Mouse (Mus musculus) stomach, embryonic 15.5 days (tissue): ENCODE measurements around the gene Rbbp8nl. TPM values are rescaled to one million over a fixed set of nuclear protein-coding genes. Genes with fewer than 3 reads are reported as not detected.

Experiments
- ATAC-seq: fragments of 200-750 bp; cut with Nextera tagmentation; 2 replicates; pipeline ENCODE4 v1.8.0; 2017; ENCODE audit warnings: low read depth, moderate number of reproducible peaks, moderate TSS enrichment; ENCODE audit not compliant: insufficient read depth, low FRiP score
- H3K27ac ChIP-seq: fragments of 300-500 bp; sonication (generic); 2 replicates; pipeline ENCODE4 v1.5.1; 2015; ENCODE audit warnings: mild to moderate bottlenecking, inconsistent platforms
- H3K27me3 ChIP-seq: fragments of 300-500 bp; sonication (generic); replicated peaks from 2 replicates; pipeline ENCODE4 v1.6.1; 2015; ENCODE audit warnings: inconsistent platforms
- H3K36me3 ChIP-seq: fragments of 300-500 bp; sonication (generic); 2 replicates; pipeline ENCODE4 v1.6.1; 2015; ENCODE audit warnings: inconsistent platforms
- H3K4me1 ChIP-seq: fragments of 300-500 bp; sonication (generic); 2 replicates; pipeline ENCODE4 v1.6.1; 2015; ENCODE audit warnings: inconsistent platforms
- H3K4me2 ChIP-seq: fragments of 300-500 bp; sonication (generic); 2 replicates; pipeline ENCODE4 v1.6.1; 2015; ENCODE audit warnings: mild to moderate bottlenecking, inconsistent platforms
- H3K4me3 ChIP-seq: fragments of 300-500 bp; sonication (generic); replicated peaks from 2 replicates; pipeline ENCODE4 v1.5.1; 2015; ENCODE audit warnings: inconsistent platforms
- H3K9ac ChIP-seq: fragments of 300-500 bp; sonication (generic); 2 replicates; pipeline ENCODE4 v1.6.1; 2015; ENCODE audit warnings: inconsistent platforms
- H3K9me3 ChIP-seq: fragments of 300-500 bp; sonication (generic); 2 replicates; pipeline ENCODE4 v1.6.1; 2016; ENCODE audit warnings: inconsistent platforms
- WGBS: fragments of 180-500 bp; shearing (Covaris S2); methylation state at CpG from one replicate; pipeline ENCODE4 v1.1.7; 2015; 5-methylcytosine and 5-hydroxymethylcytosine counted together
- polyA plus RNA-seq: library from polyadenylated mRNA; unstranded; fragments of >200 nt; fragmentation: Nextera tagmentation; extraction: Ambion mirVana; gene quantifications from 2 replicates; pipeline ENCODE4 v1.2.1, GENCODE M21; 2015

Gene Rbbp8nl
- polyA plus RNA-seq, 1 experiment from 2014 or later: 3.4 TPM

DNA sequence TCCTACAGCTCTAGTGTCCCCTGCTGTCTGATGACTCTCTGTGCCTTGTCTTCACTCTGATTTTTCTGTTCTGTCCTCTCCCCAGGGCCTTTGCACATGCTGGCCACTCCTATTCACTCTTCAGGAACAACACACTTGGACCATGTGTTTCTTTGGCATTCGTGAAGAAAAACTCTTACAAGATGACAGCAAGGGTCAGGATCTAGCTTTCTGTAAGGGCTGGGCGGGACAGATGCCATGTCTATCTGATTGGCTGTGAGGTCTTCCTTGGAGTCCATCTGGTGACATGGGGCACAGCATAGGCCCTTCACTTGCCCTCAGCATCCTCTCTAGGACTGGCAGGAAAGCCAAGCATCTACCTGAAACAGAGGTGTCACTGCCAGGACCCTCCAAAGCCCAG lies 16.3 kb upstream of the Rbbp8nl start:
- Histone ChIP-seq H3K4me1 (peaks cover 3% of the 10 kb centered on the region; the same call in 1 of the 2 replicates), H3K27me3 (no peaks in the 10 kb centered on the region), H3K36me3 (no peaks in the 10 kb centered on the region), H3K9ac (no peak overlapping the region), H3K4me3 (no peak overlapping the region), H3K4me2 (no peak overlapping the region), H3K27ac (0 out of 2 replicates have a peak overlapping the region, but pooled peaks have one; percentile 9), H3K9me3 (no peaks in the 10 kb centered on the region)
- ATAC-seq: no peak
- 86% methylated on average over 2 of the region's 2 CpGs for WGBS

GRCm38 (mm10) chr2:180305490-180305889 lies 15.8 kb upstream of the Rbbp8nl start:
- Histone ChIP-seq H3K4me3 (no peak overlapping the region), H3K9me3 (no peaks in the 10 kb centered on the region), H3K27ac (no peak overlapping the region), H3K4me2 (no peak overlapping the region), H3K4me1 (peaks cover 5% of the 10 kb centered on the region; the same call in 1 of the 2 replicates), H3K9ac (no peak overlapping the region), H3K36me3 (no peaks in the 10 kb centered on the region), H3K27me3 (no peaks in the 10 kb centered on the region)
- WGBS: 74% methylated on average over 3 of the region's 3 CpGs
- no peak for ATAC-seq

GRCm38 (mm10) chr2:180304554-180304953 lies 14.9 kb upstream of the Rbbp8nl start:
- H3K27ac ChIP-seq: no peak overlapping the region
- H3K9me3 ChIP-seq: no peaks in the 10 kb centered on the region
- H3K4me1 ChIP-seq: peaks cover 7% of the 10 kb centered on the region; the same call in 1 of the 2 replicates
- H3K9ac ChIP-seq: no peak overlapping the region
- no peak for ATAC-seq
- H3K4me3 ChIP-seq: no peak overlapping the region
- no peaks in the 10 kb centered on the region for H3K27me3 ChIP-seq
- no peaks in the 10 kb centered on the region for H3K36me3 ChIP-seq
- WGBS: 56% methylated on average over 4 of the region's 4 CpGs
- no peak overlapping the region for H3K4me2 ChIP-seq

DNA sequence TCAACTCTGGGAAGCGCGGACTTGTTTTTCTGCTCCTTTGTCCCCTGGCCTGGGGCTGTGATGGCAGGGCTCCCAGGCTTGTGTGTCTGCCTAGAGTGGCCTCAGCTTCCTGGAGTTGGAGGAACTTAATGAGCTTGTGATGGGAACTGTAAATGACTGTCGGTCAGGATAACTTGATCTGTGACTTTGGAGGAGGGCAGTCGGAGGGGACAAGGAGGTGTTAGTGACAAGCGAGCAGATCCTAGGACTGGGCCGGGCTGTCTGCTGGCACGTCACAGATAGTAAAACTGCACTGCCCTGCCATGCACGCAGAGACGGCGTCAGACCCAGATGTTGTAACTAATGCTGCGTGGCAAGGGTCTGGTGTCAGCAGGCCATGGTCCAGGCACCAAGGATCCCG lies 13.8 kb upstream of the Rbbp8nl start:
- no peak overlapping the region for H3K4me2 ChIP-seq
- no peak for ATAC-seq
- no peaks in the 10 kb centered on the region for H3K36me3 ChIP-seq
- H3K9me3 ChIP-seq: no peaks in the 10 kb centered on the region
- no peak overlapping the region for H3K4me3 ChIP-seq
- H3K27ac ChIP-seq: no peak overlapping the region
- H3K4me1 ChIP-seq: peaks cover 7% of the 10 kb centered on the region; the same call in 1 of the 2 replicates
- H3K9ac ChIP-seq: no peak overlapping the region
- H3K27me3 ChIP-seq: no peaks in the 10 kb centered on the region
- WGBS: 80% methylated on average over 12 of the region's 12 CpGs

GRCm38 (mm10) chr2:180302201-180302600 lies 12.5 kb upstream of the Rbbp8nl start:
- H3K4me3 ChIP-seq: no peak overlapping the region
- H3K4me2 ChIP-seq: no peak overlapping the region
- WGBS: 78% methylated on average over 4 of the region's 4 CpGs
- H3K36me3 ChIP-seq: no peaks in the 10 kb centered on the region
- no peak overlapping the region for H3K9ac ChIP-seq
- H3K9me3 ChIP-seq: no peaks in the 10 kb centered on the region
- ATAC-seq: no peak
- H3K27ac ChIP-seq: no peak overlapping the region
- peaks cover 7% of the 10 kb centered on the region; the same call in 1 of the 2 replicates for H3K4me1 ChIP-seq
- H3K27me3 ChIP-seq: no peaks in the 10 kb centered on the region

DNA sequence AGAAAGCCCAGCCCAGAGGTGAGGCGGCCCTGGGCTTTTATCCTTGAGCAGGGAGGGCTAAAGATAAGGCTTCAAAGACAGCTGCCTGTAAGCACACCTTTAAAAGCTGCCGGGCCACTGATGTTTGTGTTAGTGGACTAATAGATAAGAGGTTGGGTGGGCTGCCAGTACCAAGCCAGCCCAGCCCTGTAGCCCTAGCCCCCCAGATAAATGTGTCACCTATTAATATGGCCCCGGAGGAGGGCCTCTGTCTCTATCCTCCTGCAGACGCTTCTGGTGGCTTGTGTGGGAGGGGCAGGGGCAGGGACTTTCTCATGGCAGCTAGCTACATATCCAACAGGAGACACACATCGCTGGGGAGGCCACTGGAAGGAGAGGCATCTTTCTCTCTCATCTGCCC lies 11.1 kb upstream of the Rbbp8nl start:
- Histone ChIP-seq H3K4me1 (0 out of 2 replicates have a peak, but pooled peaks cover 3% of the 10 kb centered on the region), H3K36me3 (no peaks in the 10 kb centered on the region), H3K4me3 (no peak overlapping the region), H3K9ac (no peak overlapping the region), H3K9me3 (no peaks in the 10 kb centered on the region), H3K27me3 (no peaks in the 10 kb centered on the region), H3K27ac (no peak overlapping the region), H3K4me2 (no peak overlapping the region)
- ATAC-seq: peak; percentile 80
- WGBS: 21% methylated on average over 5 of the region's 5 CpGs

GRCm38 (mm10) chr2:180300252-180300651 lies 10.6 kb upstream of the Rbbp8nl start:
- no peak overlapping the region for H3K4me3 ChIP-seq
- H3K9me3 ChIP-seq: no peaks in the 10 kb centered on the region
- H3K4me1 ChIP-seq: 0 out of 2 replicates have a peak, but pooled peaks cover 3% of the 10 kb centered on the region
- H3K4me2 ChIP-seq: no peak overlapping the region
- H3K27ac ChIP-seq: 0 out of 2 replicates have a peak overlapping the region, but pooled peaks have one; percentile 6
- H3K36me3 ChIP-seq: no peaks in the 10 kb centered on the region
- no peaks in the 10 kb centered on the region for H3K27me3 ChIP-seq
- ATAC-seq: no peak
- WGBS: 27% methylated on average over 2 of the region's 2 CpGs
- H3K9ac ChIP-seq: no peak overlapping the region

DNA sequence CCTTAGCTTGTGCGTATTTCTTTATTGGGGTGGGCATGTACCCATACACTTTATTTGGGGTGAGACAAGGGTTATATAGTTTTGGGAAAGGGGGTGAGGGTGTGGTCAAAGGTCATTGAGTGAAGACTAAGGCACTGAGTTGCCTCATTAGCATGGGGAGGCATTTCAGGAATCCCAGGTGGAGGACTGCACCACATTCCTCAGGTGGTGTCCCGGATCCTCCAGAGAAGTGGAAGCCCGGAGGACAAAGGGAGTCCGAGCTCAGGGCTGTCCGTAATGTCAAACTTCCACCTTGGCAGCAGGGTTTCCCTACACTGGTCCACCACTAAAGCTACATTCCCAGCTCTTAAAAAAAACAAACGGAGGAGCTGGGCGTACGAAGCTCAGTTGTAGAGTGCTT lies 3.2 kb upstream of the Rbbp8nl start:
- Histone ChIP-seq H3K4me1 (peaks cover 14% of the 10 kb centered on the region; the same call in 1 of the 2 replicates), H3K4me3 (no peak overlapping the region), H3K4me2 (no peak overlapping the region), H3K36me3 (no peaks in the 10 kb centered on the region), H3K9me3 (no peaks in the 10 kb centered on the region), H3K27ac (no peak overlapping the region), H3K27me3 (no peaks in the 10 kb centered on the region), H3K9ac (no peak overlapping the region)
- ATAC-seq: no peak
- 68% methylated on average over 8 of the region's 8 CpGs for WGBS

DNA sequence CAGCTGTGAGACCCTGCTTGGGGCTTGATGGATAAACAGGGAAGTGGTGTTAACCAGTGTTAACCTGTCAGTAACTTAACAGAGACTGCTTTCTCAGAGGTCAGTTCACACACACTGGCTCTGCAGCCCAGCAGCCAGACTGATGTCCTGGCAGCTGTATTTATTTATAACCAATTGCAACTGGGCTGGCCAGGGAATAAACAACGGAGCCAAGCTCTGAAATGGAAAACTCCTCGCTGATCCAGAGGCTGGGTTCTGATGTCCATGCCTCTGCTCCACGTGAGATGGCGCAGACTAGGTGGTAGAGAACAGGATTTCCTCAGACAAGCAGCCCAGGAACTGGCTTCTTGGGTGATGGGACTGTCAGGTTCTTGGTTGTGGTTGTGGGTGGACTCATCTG lies 2.3 kb upstream of the Rbbp8nl start:
- WGBS: 51% methylated on average over 4 of the region's 4 CpGs
- no peaks in the 10 kb centered on the region for H3K36me3 ChIP-seq
- no peak overlapping the region for H3K4me3 ChIP-seq
- H3K4me2 ChIP-seq: no peak overlapping the region
- H3K4me1 ChIP-seq: peaks cover 14% of the 10 kb centered on the region; the same call in 1 of the 2 replicates
- H3K27me3 ChIP-seq: no peaks in the 10 kb centered on the region
- no peak for ATAC-seq
- H3K9me3 ChIP-seq: no peaks in the 10 kb centered on the region
- no peak overlapping the region for H3K9ac ChIP-seq
- peak overlapping the region; percentile 38; the same call in 1 of the 2 replicates for H3K27ac ChIP-seq

DNA sequence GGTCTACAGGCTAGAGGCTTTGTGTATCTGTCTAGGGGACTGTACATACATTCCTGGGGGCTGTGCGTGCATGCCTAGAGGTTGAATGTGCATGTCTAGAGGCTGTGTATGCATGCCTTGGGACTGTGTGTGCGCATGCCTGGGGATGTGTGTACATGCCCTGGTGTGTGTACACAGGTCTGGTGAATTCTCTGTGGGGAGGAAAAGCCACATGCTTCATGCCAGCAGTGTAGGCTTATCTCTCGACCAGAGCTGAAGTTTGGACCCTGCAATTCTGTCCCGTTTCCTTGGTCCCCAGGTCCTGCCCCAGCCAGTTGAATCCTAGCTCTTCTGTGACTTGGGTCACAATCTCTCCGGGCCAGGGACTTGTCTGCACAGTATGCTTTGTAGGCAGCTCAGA lies 1.9 kb upstream of the Rbbp8nl start:
- Histone ChIP-seq H3K4me1 (peaks cover 14% of the 10 kb centered on the region; the same call in 1 of the 2 replicates), H3K27me3 (no peaks in the 10 kb centered on the region), H3K4me2 (no peak overlapping the region), H3K27ac (peak overlapping the region; percentile 38; the same call in 1 of the 2 replicates), H3K4me3 (no peak overlapping the region), H3K36me3 (no peaks in the 10 kb centered on the region), H3K9ac (no peak overlapping the region), H3K9me3 (no peaks in the 10 kb centered on the region)
- ATAC-seq: no peak; the same call in 1 of the 2 replicates
- WGBS: 54% methylated on average over 5 of the region's 5 CpGs

- H3K27ac ChIP-seq: peak overlapping the region; percentile 92
- H3K4me2 ChIP-seq: no peak overlapping the region
- ATAC-seq: no peak
- H3K9me3 ChIP-seq: no peaks in the 10 kb centered on the region
- H3K27me3 ChIP-seq: no peaks in the 10 kb centered on the region
- no peak overlapping the region for H3K9ac ChIP-seq
- peaks cover 14% of the 10 kb centered on the region; the same call in 1 of the 2 replicates for H3K4me1 ChIP-seq
- no peak overlapping the region for H3K4me3 ChIP-seq
- no peaks in the 10 kb centered on the region for H3K36me3 ChIP-seq
- 49% methylated on average over 6 of the region's 6 CpGs for whole genome bisulfite sequencing
Observed at GRCm38 (mm10) chr2:180290503-180290902, 824 bp upstream of the Rbbp8nl start.

- Histone ChIP-seq H3K9ac (no peak overlapping the region), H3K4me1 (peaks cover 14% of the 10 kb centered on the region; the same call in 1 of the 2 replicates), H3K9me3 (no peaks in the 10 kb centered on the region), H3K27me3 (no peaks in the 10 kb centered on the region), H3K36me3 (no peaks in the 10 kb centered on the region), H3K4me2 (peak overlapping the region; percentile 52), H3K4me3 (peak overlapping the region; percentile 33), H3K27ac (peak overlapping the region; percentile 92)
- no peak for ATAC-seq
- WGBS: 37% methylated on average over 11 of the region's 11 CpGs
Observed at GRCm38 (mm10) chr2:180288966-180289365, 713 bp downstream of the Rbbp8nl start.

- Histone ChIP-seq H3K4me2 (no peak overlapping the region), H3K36me3 (no peaks in the 10 kb centered on the region), H3K27ac (no peak overlapping the region), H3K4me3 (no peak overlapping the region), H3K9ac (no peak overlapping the region), H3K4me1 (peaks cover 24% of the 10 kb centered on the region), H3K27me3 (no peaks in the 10 kb centered on the region), H3K9me3 (no peaks in the 10 kb centered on the region)
- ATAC-seq: no peak
- 87% methylated on average over 8 of the region's 8 CpGs for WGBS
Observed at GRCm38 (mm10) chr2:180279321-180279720, 10.4 kb downstream of the Rbbp8nl start.
